Mouse (Mus musculus) heart, postnatal 0 days (tissue): ENCODE data around the gene Trit1. TPM values are rescaled to one million over a fixed set of nuclear protein-coding genes. Genes with fewer than 3 reads are reported as not detected.
"Not testable (repeated sequence)": the region's sequence is repeated elsewhere in the genome, so short reads cannot be mapped to it uniquely, and the experiment has no call there.

ENCODE experiments used
- ATAC-seq: fragments of 200-750 bp; cut with Nextera tagmentation; 2 replicates; pipeline ENCODE4 v1.8.0; 2017; ENCODE audit warnings: low read depth, moderate number of reproducible peaks, moderate library complexity; ENCODE audit not compliant: insufficient read depth
- DNase-seq: peaks from one replicate; pipeline ENCODE4 v3.0.0-alpha.2; 2016; ENCODE audit warnings: low spot score
- H3K27ac ChIP-seq: fragments of 300-500 bp; sonication (generic); 2 replicates; pipeline ENCODE4 v1.5.1; 2014; ENCODE audit warnings: low read depth, mild to moderate bottlenecking
- H3K27me3 ChIP-seq: fragments of 300-500 bp; sonication (generic); 2 replicates; pipeline ENCODE4 v1.6.1; 2014; ENCODE audit warnings: low read length, mixed read lengths; ENCODE audit not compliant: control insufficient read depth, insufficient read depth
- H3K36me3 ChIP-seq: fragments of 300-500 bp; sonication (generic); replicated peaks from 2 replicates; pipeline ENCODE4 v1.6.1; 2014; ENCODE audit warnings: low read length, mixed read lengths; ENCODE audit not compliant: control insufficient read depth, insufficient read depth
- H3K4me1 ChIP-seq: fragments of 300-500 bp; sonication (generic); 2 replicates; pipeline ENCODE4 v1.6.1; 2014; ENCODE audit warnings: antibody characterized with exemption; ENCODE audit not compliant: control insufficient read depth, insufficient read depth
- H3K4me2 ChIP-seq: fragments of 300-500 bp; sonication (generic); 2 replicates; pipeline ENCODE4 v1.6.1; 2014; ENCODE audit warnings: low read depth, mild to moderate bottlenecking, low read length, moderate library complexity
- H3K4me3 ChIP-seq: fragments of 300-500 bp; sonication (generic); 2 replicates; pipeline ENCODE4 v1.5.1; 2014; ENCODE audit warnings: low read depth, low read length
- H3K9ac ChIP-seq: fragments of 300-500 bp; sonication (generic); replicated peaks from 2 replicates; pipeline ENCODE4 v1.6.1; 2014; ENCODE audit warnings: low read depth, low read length, mixed read lengths
- H3K9me3 ChIP-seq: fragments of 300-500 bp; sonication (generic); replicated peaks from 2 replicates; pipeline ENCODE4 v1.6.1; 2016; ENCODE audit warnings: low read length; ENCODE audit not compliant: control insufficient read depth
- CTCF ChIP-seq: IDR thresholded peaks from 2 replicates; pipeline ENCODE4 v1.5.1; 2016; ENCODE audit warnings: antibody characterized with exemption, control low read depth, low read depth
- EP300 ChIP-seq: IDR thresholded peaks from 2 replicates; pipeline ENCODE4 v1.6.1; 2016; ENCODE audit warnings: antibody characterized with exemption, low read depth
- WGBS: fragments of 180-500 bp; shearing (Covaris S2); extraction: QIAGEN DNeasy Blood & Tissue Kit; methylation state at CpG from one replicate; pipeline ENCODE4 v1.1.7; 2014; 5-methylcytosine and 5-hydroxymethylcytosine counted together
- polyA plus RNA-seq: library from polyadenylated mRNA; unstranded; fragments of >200 nt; fragmentation: Nextera tagmentation; extraction: Ambion mirVana; gene quantifications from 2 replicates; pipeline ENCODE4 v1.2.1, GENCODE M21; 2015
- total RNA-seq: library from RNA; depleted of rRNA; stranded (reverse); fragments of >200 nt; gene quantifications from 2 replicates; pipeline ENCODE4 v1.2.3, GENCODE M21; 2014; ENCODE audit warnings: low replicate concordance

Trit1 gene
- total and polyA plus RNA-seq, 2 experiments from 2014 or later = 8.7 to 13.4 TPM

GRCm38 (mm10) chr4:122998537-122999262 is 17.7 kb upstream of the Trit1 start:
- Histone ChIP-seq H3K27ac (no peak overlapping the region), H3K27me3 (peaks cover 78% of the 10 kb centered on the region), H3K4me2 (no peak overlapping the region), H3K9ac (no peak overlapping the region), H3K4me1 (no peaks in the 10 kb centered on the region; the same call in 1 of the 2 replicates), H3K4me3 (no peak overlapping the region), H3K9me3 (no peaks in the 10 kb centered on the region), H3K36me3 (no peaks in the 10 kb centered on the region)
- TF ChIP-seq CTCF = no peak
- no peak for TF ChIP-seq EP300
- ATAC-seq (no peak), DNase-seq (no peak)
- WGBS = 28% methylated on average over 12 of the region's 12 CpGs

DNA sequence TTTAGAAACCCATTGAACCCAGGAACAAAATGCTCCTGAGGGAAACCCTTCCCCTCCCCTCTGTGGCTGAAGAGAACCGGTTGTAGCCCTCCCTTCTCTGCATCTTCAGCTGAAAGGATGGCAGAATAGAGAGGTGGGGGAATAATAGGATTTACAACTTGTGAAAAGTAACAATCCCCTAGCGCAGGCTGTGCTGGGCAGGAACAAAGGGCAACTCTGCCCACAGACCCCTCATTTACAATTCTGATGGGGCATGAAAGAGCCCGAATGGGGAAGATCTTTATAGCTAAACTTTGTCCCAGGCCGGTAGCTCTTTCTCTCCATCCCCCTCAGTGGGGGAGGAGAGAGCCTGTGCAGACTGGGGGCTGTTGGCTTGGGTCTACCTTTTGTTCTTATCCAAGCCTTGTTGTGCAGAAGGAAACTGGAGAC is 17.1 kb upstream of the Trit1 start:
- Histone ChIP-seq H3K4me2 (no peak overlapping the region), H3K9ac (no peak overlapping the region), H3K4me1 (no peaks in the 10 kb centered on the region; the same call in 1 of the 2 replicates), H3K36me3 (no peaks in the 10 kb centered on the region), H3K4me3 (no peak overlapping the region), H3K9me3 (no peaks in the 10 kb centered on the region), H3K27me3 (peaks cover 78% of the 10 kb centered on the region), H3K27ac (no peak overlapping the region)
- ATAC-seq (no peak), DNase-seq (no peak)
- WGBS = 44% methylated on average over 4 of the region's 4 CpGs
- TF ChIP-seq CTCF (no peak), EP300 (no peak)

GRCm38 (mm10) chr4:123000130-123000529 is 16.3 kb upstream of the Trit1 start:
- no peaks in the 10 kb centered on the region for H3K9me3 ChIP-seq
- no peak for ATAC-seq
- WGBS = 71% methylated on average over 14 of the region's 14 CpGs
- no peak overlapping the region for H3K9ac ChIP-seq
- H3K27me3 ChIP-seq = peaks cover 73% of the 10 kb centered on the region
- H3K27ac ChIP-seq = no peak overlapping the region
- no peak overlapping the region for H3K4me2 ChIP-seq
- no peak for DNase-seq
- no peaks in the 10 kb centered on the region; the same call in 1 of the 2 replicates for H3K4me1 ChIP-seq
- H3K4me3 ChIP-seq = no peak overlapping the region
- H3K36me3 ChIP-seq = no peaks in the 10 kb centered on the region
- TF ChIP-seq CTCF = no peak
- TF ChIP-seq EP300 = no peak

- no peak for ATAC-seq
- DNase-seq = no peak
- WGBS = 51% methylated on average over 17 of the region's 17 CpGs
- no peak overlapping the region for H3K9ac ChIP-seq
- H3K4me3 ChIP-seq = no peak overlapping the region
- H3K27ac ChIP-seq = no peak overlapping the region
- H3K27me3 ChIP-seq = peaks cover 67% of the 10 kb centered on the region
- no peaks in the 10 kb centered on the region for H3K36me3 ChIP-seq
- H3K4me2 ChIP-seq = no peak overlapping the region
- TF ChIP-seq CTCF = no peak
- no peaks in the 10 kb centered on the region for H3K9me3 ChIP-seq
- H3K4me1 ChIP-seq = no peaks in the 10 kb centered on the region; the same call in 1 of the 2 replicates
These were observed 15.6 kb upstream of the Trit1 start for GRCm38 (mm10) chr4:123000617-123001342.

- WGBS = 28% methylated on average over 15 of the region's 15 CpGs
- Histone ChIP-seq H3K27ac (no peak overlapping the region), H3K4me1 (no peaks in the 10 kb centered on the region), H3K9ac (no peak overlapping the region), H3K36me3 (no peaks in the 10 kb centered on the region), H3K4me3 (no peak overlapping the region), H3K27me3 (peaks cover 22% of the 10 kb centered on the region), H3K4me2 (no peak overlapping the region), H3K9me3 (no peaks in the 10 kb centered on the region)
- TF ChIP-seq CTCF = no peak
- TF ChIP-seq EP300 = no peak
- no peak for DNase-seq
- no peak for ATAC-seq
These were observed 11.1 kb upstream of the Trit1 start for GRCm38 (mm10) chr4:123005054-123005966.

- not testable (repeated sequence) for H3K27ac ChIP-seq, H3K4me3 ChIP-seq, H3K9me3 ChIP-seq, H3K9ac ChIP-seq, H3K4me2 ChIP-seq, H3K27me3 ChIP-seq, H3K36me3 ChIP-seq, H3K4me1 ChIP-seq, ATAC-seq, DNase-seq
- 82% methylated on average over 4 of the region's 4 CpGs for WGBS
These were observed 3.9 kb upstream of the Trit1 start for GRCm38 (mm10) chr4:123012501-123012900.
